Comparison of ENCODE assay signal across 15 mouse cellular contexts in genomic region chr11:53733824-53734223, GRCm38 (mm10). TPM values are rescaled to one million over a fixed set of nuclear protein-coding genes. Genes with fewer than 3 reads are reported as not detected.
DNase-seq lines count a peak whose midpoint lies in the region; ATAC-seq and TF ChIP-seq lines count a peak whose summit lies in the region.
"Had no signal": no experiment of that assay in that cellular context is flagged by ENCODE, and none has a peak within 500 bp of the region (broad histone marks: within the 10 kb centered on the region; RNA-seq: fewer than 3 reads in every experiment).

No protein-coding gene starts in this region.

- no peak overlapping the region for H3K4me2 ChIP-seq in kidney, postnatal 0 days (ENCODE audit: low read length)
- no peak overlapping the region for H3K4me2 ChIP-seq in kidney, embryonic 16.5 days (replicated peaks; ENCODE audit: low read depth, low read length)

- H3K4me3 ChIP-seq in kidney, postnatal 0 days (replicated peaks; ENCODE audit: low read depth, low read length): no peak overlapping the region
- no peak overlapping the region for H3K4me3 ChIP-seq in kidney, embryonic 16.5 days (ENCODE audit: low read length)
- no peak overlapping the region for H3K4me3 ChIP-seq in E14TG2a.4 (replicated peaks; ENCODE audit: low read length)
- H3K4me3 ChIP-seq: megakaryocyte, embryonic 14.5 days had no signal

- H3K9ac ChIP-seq in kidney, postnatal 0 days (ENCODE audit: low read depth, low read length): no peak overlapping the region
- no peak overlapping the region for H3K9ac ChIP-seq in kidney, embryonic 16.5 days (replicated peaks; ENCODE audit: low read length)

- intact Hi-C loops in left cerebral cortex, postnatal 25 days (cut with DNase I): no loop called here

- H3K4me1 ChIP-seq in kidney, postnatal 0 days (replicated peaks; ENCODE audit: insufficient read depth, low read length): no peaks in the 10 kb centered on the region
- no peaks in the 10 kb centered on the region for H3K4me1 ChIP-seq in kidney, embryonic 16.5 days (ENCODE audit: insufficient read depth, low read length)
- H3K4me1 ChIP-seq in E14TG2a.4 (replicated peaks; ENCODE audit: low read depth, low read length): peaks cover 10% of the 10 kb centered on the region

- H3K9me3 ChIP-seq in kidney, postnatal 0 days (replicated peaks; ENCODE audit: low read length): no peaks in the 10 kb centered on the region
- no peaks in the 10 kb centered on the region for H3K9me3 ChIP-seq in kidney, embryonic 16.5 days (ENCODE audit: low read length)
- H3K9me3 ChIP-seq in E14TG2a.4 (ENCODE audit: low read length): no peaks in the 10 kb centered on the region
- H3K9me3 ChIP-seq: megakaryocyte, embryonic 14.5 days had no signal

- TF ChIP-seq CTCF in kidney, postnatal 0 days (IDR thresholded peaks at IDR 0.05; ENCODE audit: low read depth): peak; percentile 49
- TF ChIP-seq CTCF in E14TG2a.4 (conservative IDR thresholded peaks at IDR 0.05; ENCODE audit: low read length): peak; percentile 34; the same call in 1 of the 2 replicates

- ATAC-seq in kidney, postnatal 0 days (replicated peaks; ENCODE audit: low FRiP score, low read depth): no peak
- ATAC-seq in kidney, embryonic 16.5 days (ENCODE audit: low FRiP score, low TSS enrichment): no peak
- ATAC-seq: inflammation-experienced regulatory T-cells, adult 6 months had no signal

- DNase-seq in kidney, postnatal 0 days (ENCODE audit: low spot score): no peak
- DNase-seq in A20 (ENCODE audit: low read depth, low spot score): peak; percentile 62
- DNase-seq in induced T-regulatory cell, adult 2 months (ENCODE audit: low read depth): peak; percentile 70
- no peak for DNase-seq in left cerebral cortex, postnatal 25 days (ENCODE audit: low spot score in 2 of 2)
- DNase-seq in spleen, postnatal 14 days (ENCODE audit: low spot score in 2 of 2): no peak
- no peak for DNase-seq in frontal cortex, postnatal 14 days (ENCODE audit: low spot score in 2 of 2)
- DNase-seq: adrenal gland, postnatal 14 days; thymus, adult 18-20 months had no signal

- no peaks in the 10 kb centered on the region for H3K36me3 ChIP-seq in kidney, postnatal 0 days (ENCODE audit: insufficient read depth, low read length)
- H3K36me3 ChIP-seq in kidney, embryonic 16.5 days (ENCODE audit: insufficient read depth, low read length): no peaks in the 10 kb centered on the region
- H3K36me3 ChIP-seq in E14TG2a.4 (ENCODE audit: insufficient read depth, low read length): no peaks in the 10 kb centered on the region

- 89% methylated on average over 7 of the region's 7 CpGs for WGBS in kidney, postnatal 0 days
- WGBS in kidney, embryonic 16.5 days: 87% methylated on average over 7 of the region's 7 CpGs

- H3K27me3 ChIP-seq in kidney, postnatal 0 days (ENCODE audit: insufficient read depth, low read length): no peaks in the 10 kb centered on the region
- no peaks in the 10 kb centered on the region for H3K27me3 ChIP-seq in kidney, embryonic 16.5 days (ENCODE audit: insufficient read depth, low read length)
- H3K27me3 ChIP-seq in E14TG2a.4 (ENCODE audit: insufficient read depth, low read length): peaks cover 3% of the 10 kb centered on the region; the same call in 1 of the 2 replicates
- H3K27me3 ChIP-seq: megakaryocyte, embryonic 14.5 days had no signal

- no peak overlapping the region for H3K27ac ChIP-seq in kidney, postnatal 0 days
- no peak overlapping the region for H3K27ac ChIP-seq in kidney, embryonic 16.5 days (ENCODE audit: low read length)

RNA-seq across cellular contexts. Expression of gene Il5, which starts 13.2 kb away (rescaled TPM):
- not detected in 2 replicates for polyA plus RNA-seq in kidney, postnatal 0 days (2015; fragmentation: Nextera tagmentation; extraction: Ambion mirVana)
- polyA plus RNA-seq in kidney, embryonic 16.5 days (2015; fragmentation: Nextera tagmentation; extraction: Ambion mirVana): not detected in 2 replicates
- total RNA-seq in left cerebral cortex, postnatal 25 days (2021): not detected
- total RNA-seq: adrenal gland, postnatal 14 days; heart, postnatal 25 days had no signal
- polyA plus RNA-seq: inflammation-experienced regulatory T-cells, adult 6 months; liver, embryonic 16.5 days; spleen, adult 2 months had no signal

RNA-seq across cellular contexts. Expression of gene Rad50, which starts 26.7 kb away (rescaled TPM):
- 21.3 and 21.6 TPM in 2 replicates for polyA plus RNA-seq in kidney, postnatal 0 days (2015; fragmentation: Nextera tagmentation; extraction: Ambion mirVana)
- polyA plus RNA-seq in kidney, embryonic 16.5 days (2015; fragmentation: Nextera tagmentation; extraction: Ambion mirVana): 24.9 TPM in 2 replicates
- total RNA-seq in left cerebral cortex, postnatal 25 days (2021): 1 to 10 TPM; 9.2 to 9.6 TPM

RNA-seq across cellular contexts. Expression of gene Irf1, which starts 36.0 kb away (rescaled TPM):
- 14.0 and 17.9 TPM in 2 replicates for polyA plus RNA-seq in kidney, postnatal 0 days (2015; fragmentation: Nextera tagmentation; extraction: Ambion mirVana)
- 16.9 and 17.4 TPM in 2 replicates for polyA plus RNA-seq in kidney, embryonic 16.5 days (2015; fragmentation: Nextera tagmentation; extraction: Ambion mirVana)
- 1 to 10 TPM; 5.9 to 6.8 TPM for total RNA-seq in left cerebral cortex, postnatal 25 days (2021)

RNA-seq across cellular contexts. Expression of gene Gm17334, which starts 39.2 kb away (rescaled TPM):
- polyA plus RNA-seq in kidney, postnatal 0 days (2015; fragmentation: Nextera tagmentation; extraction: Ambion mirVana): 0.20 and 0.21 TPM in 2 replicates
- 0.27 and 0.30 TPM in 2 replicates for polyA plus RNA-seq in kidney, embryonic 16.5 days (2015; fragmentation: Nextera tagmentation; extraction: Ambion mirVana)
- total RNA-seq in left cerebral cortex, postnatal 25 days (2021): under 1 TPM in 1 of 2 experiments, not detected in 1; 0.96 TPM

Comparison
In these comparisons a context has a peak if more than half of its experiments do, and no peak if none do; other contexts are left out.
1. DNase-seq: peak in A20 (single experiment) and induced T-regulatory cell, adult 2 months (single experiment); none in kidney, postnatal 0 days (single experiment), left cerebral cortex, postnatal 25 days (0 of 2), spleen, postnatal 14 days (0 of 2) and frontal cortex, postnatal 14 days (0 of 2).